Mouse (Mus musculus): ENCODE results near the gene Lrrc2. TPM values are rescaled to one million over a fixed set of nuclear protein-coding genes. Genes with fewer than 3 reads are reported as not detected.

Gene Lrrc2
- polyA plus RNA-seq (2015; fragmentation: Illumina TruSeq; extraction: RNeasy Lipid Tissue Mini Kit (QIAGEN cat#74804); ENCODE audit: insufficient read depth, low replicate concordance) = 0.08 TPM

GRCm38 (mm10) chr9:110951397-110951796 lies at the start of gene Lrrc2:
Gene Lrrc2 (plus strand): TSS chr9:110951545.

DNA sequence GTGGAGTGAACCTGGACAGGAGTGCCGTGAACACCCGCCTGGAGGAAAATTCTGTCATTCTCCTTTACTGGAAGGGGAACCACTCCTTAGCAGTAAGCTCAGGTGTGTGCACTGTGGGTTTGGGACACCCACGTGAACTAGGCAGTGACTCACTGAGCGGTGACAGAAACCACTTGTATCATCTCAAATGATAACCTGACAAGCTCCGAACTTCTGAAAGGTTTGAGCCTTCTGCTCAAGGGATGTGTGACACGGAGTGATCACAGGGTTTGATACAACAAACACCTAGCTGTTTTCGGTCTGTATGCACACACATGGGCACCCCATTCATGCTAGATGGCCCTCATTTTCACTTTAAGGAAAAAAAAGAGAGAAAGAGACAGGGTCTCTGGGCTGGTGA lies 34.6 kb upstream of the Lrrc2 start, which contains the start of gene Fam240a:
Fam240a (minus strand) TSS at position 76 of the 400 bp plus-strand sequence.

DNA sequence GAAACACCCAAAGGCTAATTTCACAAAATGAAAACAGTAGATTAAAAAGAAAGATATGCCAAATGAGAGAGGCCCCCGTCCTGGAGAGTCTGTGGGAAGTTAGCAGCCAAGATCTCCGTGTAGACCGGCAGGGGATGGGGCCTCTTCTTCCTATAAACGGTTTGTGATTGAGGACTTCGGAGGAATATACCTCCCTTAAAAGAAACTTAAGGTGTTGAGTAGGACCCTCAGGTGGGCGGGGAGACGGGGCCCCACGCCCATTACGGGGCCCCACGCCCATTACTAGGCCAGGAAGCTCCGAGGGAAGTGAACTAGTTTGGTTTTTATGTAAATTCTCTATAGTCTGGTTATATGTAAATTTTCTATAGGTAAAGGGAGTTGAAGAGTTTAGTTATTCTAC lies 5.4 kb upstream of the Lrrc2 start, which contains the start of gene Tdgf1:
Tdgf1 (minus strand) TSS at position 233 of the 400 bp plus-strand sequence.

GRCm38 (mm10) chr9:110990204-110990603 lies 38.9 kb downstream of the Lrrc2 start, which contains the start of gene Rtp3:
Gene Rtp3 (minus strand): TSS chr9:110990583.

DNA sequence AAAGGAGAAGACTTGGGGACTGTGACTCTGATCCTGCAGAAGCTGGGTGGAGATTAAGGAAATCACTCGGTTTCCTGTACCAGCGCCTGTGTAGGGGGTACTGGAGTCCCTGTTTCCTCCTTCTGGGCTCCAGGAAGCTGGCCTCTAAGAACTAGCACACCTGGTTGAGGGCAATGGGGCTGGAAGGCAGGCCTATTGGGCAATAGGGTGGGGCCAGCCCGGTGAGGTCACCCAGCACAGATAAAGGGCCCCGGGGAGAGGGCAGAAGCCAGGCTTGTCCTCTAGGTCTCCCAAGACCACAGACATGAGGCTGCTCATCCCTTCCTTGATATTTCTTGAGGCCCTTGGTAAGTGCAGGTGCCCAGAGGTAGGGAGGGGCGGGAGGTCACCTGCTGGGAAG lies 67.7 kb downstream of the Lrrc2 start, which contains the start of gene Ltf:
Ltf (plus strand) TSS at position 250 of the 400 bp plus-strand sequence.

Other genes starting within 250 kb of the Lrrc2 start
- gene Myl3, start 209.7 kb upstream of the Lrrc2 start, polyA plus RNA-seq (2015; fragmentation: Illumina TruSeq; extraction: RNeasy Lipid Tissue Mini Kit (QIAGEN cat#74804); ENCODE audit: insufficient read depth, low replicate concordance) = not detected
- gene Pth1r, start 204.4 kb upstream of the Lrrc2 start, polyA plus RNA-seq (2015; fragmentation: Illumina TruSeq; extraction: RNeasy Lipid Tissue Mini Kit (QIAGEN cat#74804); ENCODE audit: insufficient read depth, low replicate concordance) = 1.9 TPM
- gene Prss42, start 153.4 kb upstream of the Lrrc2 start, polyA plus RNA-seq (2015; fragmentation: Illumina TruSeq; extraction: RNeasy Lipid Tissue Mini Kit (QIAGEN cat#74804); ENCODE audit: insufficient read depth, low replicate concordance) = not detected
- gene Prss44, start 137.6 kb upstream of the Lrrc2 start, polyA plus RNA-seq (2015; fragmentation: Illumina TruSeq; extraction: RNeasy Lipid Tissue Mini Kit (QIAGEN cat#74804); ENCODE audit: insufficient read depth, low replicate concordance) = not detected
- not detected for gene Prss43, start 124.9 kb upstream of the Lrrc2 start, polyA plus RNA-seq (2015; fragmentation: Illumina TruSeq; extraction: RNeasy Lipid Tissue Mini Kit (QIAGEN cat#74804); ENCODE audit: insufficient read depth, low replicate concordance)
- gene Prss45, start 117.0 kb upstream of the Lrrc2 start, polyA plus RNA-seq (2015; fragmentation: Illumina TruSeq; extraction: RNeasy Lipid Tissue Mini Kit (QIAGEN cat#74804); ENCODE audit: insufficient read depth, low replicate concordance) = not detected
- gene Prss46, start 107.0 kb upstream of the Lrrc2 start, polyA plus RNA-seq (2015; fragmentation: Illumina TruSeq; extraction: RNeasy Lipid Tissue Mini Kit (QIAGEN cat#74804); ENCODE audit: insufficient read depth, low replicate concordance) = not detected
- not detected for gene Prss50, start 93.6 kb upstream of the Lrrc2 start, polyA plus RNA-seq (2015; fragmentation: Illumina TruSeq; extraction: RNeasy Lipid Tissue Mini Kit (QIAGEN cat#74804); ENCODE audit: insufficient read depth, low replicate concordance)
- 31.4 TPM for gene Als2cl, start 71.7 kb upstream of the Lrrc2 start, polyA plus RNA-seq (2015; fragmentation: Illumina TruSeq; extraction: RNeasy Lipid Tissue Mini Kit (QIAGEN cat#74804); ENCODE audit: insufficient read depth, low replicate concordance)
- gene Tmie, start 71.4 kb upstream of the Lrrc2 start, polyA plus RNA-seq (2015; fragmentation: Illumina TruSeq; extraction: RNeasy Lipid Tissue Mini Kit (QIAGEN cat#74804); ENCODE audit: insufficient read depth, low replicate concordance) = 7.9 TPM
- gene Fam240a, start 34.7 kb upstream of the Lrrc2 start, polyA plus RNA-seq (2015; fragmentation: Illumina TruSeq; extraction: RNeasy Lipid Tissue Mini Kit (QIAGEN cat#74804); ENCODE audit: insufficient read depth, low replicate concordance) = 0.66 TPM
- 0.62 TPM for gene Tdgf1, start 5.4 kb upstream of the Lrrc2 start, polyA plus RNA-seq (2015; fragmentation: Illumina TruSeq; extraction: RNeasy Lipid Tissue Mini Kit (QIAGEN cat#74804); ENCODE audit: insufficient read depth, low replicate concordance)
- gene Rtp3, start 39.0 kb downstream of the Lrrc2 start, polyA plus RNA-seq (2015; fragmentation: Illumina TruSeq; extraction: RNeasy Lipid Tissue Mini Kit (QIAGEN cat#74804); ENCODE audit: insufficient read depth, low replicate concordance) = 1.4 TPM
- 6.9 TPM for gene Ltf, start 67.7 kb downstream of the Lrrc2 start, polyA plus RNA-seq (2015; fragmentation: Illumina TruSeq; extraction: RNeasy Lipid Tissue Mini Kit (QIAGEN cat#74804); ENCODE audit: insufficient read depth, low replicate concordance)
- 7.0 TPM for gene Ccrl2, start 106.0 kb downstream of the Lrrc2 start, polyA plus RNA-seq (2015; fragmentation: Illumina TruSeq; extraction: RNeasy Lipid Tissue Mini Kit (QIAGEN cat#74804); ENCODE audit: insufficient read depth, low replicate concordance)
- 45.6 TPM for gene Lrrfip2, start 166.0 kb downstream of the Lrrc2 start, polyA plus RNA-seq (2015; fragmentation: Illumina TruSeq; extraction: RNeasy Lipid Tissue Mini Kit (QIAGEN cat#74804); ENCODE audit: insufficient read depth, low replicate concordance)